Mouse (Mus musculus): ENCODE results near the gene Phc1.

DNA sequence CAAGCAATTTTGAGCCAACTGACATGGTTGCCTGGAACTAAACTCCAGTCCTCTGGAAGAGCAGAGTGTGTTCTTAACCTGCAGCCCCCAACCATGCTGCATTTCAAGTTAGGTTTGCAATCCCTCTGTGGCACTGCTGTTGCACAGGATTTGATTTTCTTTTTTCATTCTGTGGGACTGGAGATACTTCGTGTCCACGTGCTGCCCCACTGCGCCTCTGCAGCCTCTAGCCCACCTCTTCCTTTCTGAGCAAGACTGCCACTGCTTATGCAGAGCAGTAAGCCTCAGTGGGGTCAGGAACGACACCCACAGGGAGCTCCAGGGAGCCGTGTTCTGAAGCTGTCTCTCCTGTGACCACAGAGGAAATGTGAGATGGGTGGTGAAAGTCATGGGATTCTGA lies 45.4 kb upstream of the Phc1 start:
- TF ChIP-seq CTCF (IDR thresholded peaks at IDR 0.05; ENCODE audit: low read depth, low read length) (no peak), POLR2A (IDR thresholded peaks at IDR 0.05; ENCODE audit: insufficient read depth, low read length) (no peak)
